Mouse (Mus musculus) myocyte (in vitro differentiated cells): ENCODE measurements at regions not wholly inside any gene's neighbourhood (a gene's known extent, or its start where the extent isn't known, plus 50 kb on each side); places are given as distances from the start of the nearest gene placed in this dataset.

Source experiments
- H3K27me3 ChIP-seq: one replicate; pipeline ENCODE4 v1.6.1; 2011; ENCODE audit not compliant: control insufficient read depth, insufficient read depth, insufficient read length
- H3K36me3 ChIP-seq: one replicate; pipeline ENCODE4 v1.6.1; 2011; ENCODE audit not compliant: control insufficient read depth, insufficient read depth
- H3K4me2 ChIP-seq: one replicate; pipeline ENCODE4 v1.6.1; 2011; ENCODE audit warnings: low read depth, control low read depth
- H3K4me3 ChIP-seq: one replicate; pipeline ENCODE4 v1.5.1; 2011; ENCODE audit warnings: mild to moderate bottlenecking, control low read depth, moderate library complexity
- H3K79me2 ChIP-seq: one replicate; pipeline ENCODE4 v1.6.1; 2011; ENCODE audit not compliant: control insufficient read depth, insufficient read depth
- H3ac ChIP-seq: one replicate; pipeline ENCODE4 v1.6.1; 2011; ENCODE audit not compliant: control insufficient read depth, insufficient read length
- CEBPB ChIP-seq: IDR thresholded peaks from 2 replicates; pipeline ENCODE4 v1.6.1; 2011; ENCODE audit warnings: mild to moderate bottlenecking, moderate library complexity; ENCODE audit not compliant: poor library complexity, insufficient read depth, severe bottlenecking
- E2F4 ChIP-seq: IDR thresholded peaks from one replicate; pipeline ENCODE4 v1.6.1; 2011; ENCODE audit warnings: mild to moderate bottlenecking, control low read depth, moderate library complexity; ENCODE audit not compliant: insufficient read depth
- MAX ChIP-seq: IDR thresholded peaks from one replicate; pipeline ENCODE4 v1.6.1; 2011; ENCODE audit warnings: low read depth, mild to moderate bottlenecking, control low read depth
- MYOD1 ChIP-seq, 3 experiments: IDR thresholded peaks; one replicate each; pipeline ENCODE4 v1.6.1; 2011; ENCODE audit warnings: control low read depth in 2 of 3, low read depth in 2 of 3, mild to moderate bottlenecking in 2 of 3, moderate library complexity in 1 of 3; ENCODE audit not compliant: insufficient read length in 2 of 3, control insufficient read depth in 1 of 3
- MYOG ChIP-seq, 3 experiments: IDR thresholded peaks; one replicate each; pipeline ENCODE4 v1.6.1; 2011; ENCODE audit warnings: control low read depth in 2 of 3, low read depth in 2 of 3, mild to moderate bottlenecking in 2 of 3; ENCODE audit not compliant: insufficient read length in 2 of 3, control insufficient read depth in 1 of 3, insufficient read depth in 1 of 3
- POLR2A ChIP-seq: IDR thresholded peaks from one replicate; pipeline ENCODE4 v1.6.1; 2011; ENCODE audit warnings: low read depth, mild to moderate bottlenecking, control low read depth, moderate library complexity; ENCODE audit not compliant: insufficient read length
- POLR2AphosphoS2 ChIP-seq: IDR thresholded peaks from one replicate; pipeline ENCODE4 v1.6.1; 2011; ENCODE audit warnings: low read depth, control low read depth; ENCODE audit not compliant: insufficient read length
- REST ChIP-seq: IDR thresholded peaks from one replicate; pipeline ENCODE4 v1.6.1; 2011; ENCODE audit warnings: mild to moderate bottlenecking, control low read depth, moderate library complexity; ENCODE audit not compliant: insufficient read depth, insufficient read length
- SRF ChIP-seq: IDR thresholded peaks from one replicate; pipeline ENCODE4 v1.6.1; 2011; ENCODE audit warnings: low read depth; ENCODE audit not compliant: control insufficient read depth, insufficient read length
- TCF12 ChIP-seq: IDR thresholded peaks from one replicate; pipeline ENCODE4 v1.6.1; 2011; ENCODE audit warnings: mild to moderate bottlenecking, control low read depth; ENCODE audit not compliant: poor library complexity, insufficient read depth, severe bottlenecking
- TCF3 ChIP-seq: IDR thresholded peaks from one replicate; pipeline ENCODE4 v1.6.1; 2011; ENCODE audit warnings: low read depth, control low read depth; ENCODE audit not compliant: insufficient read length
- USF1 ChIP-seq: IDR thresholded peaks from one replicate; pipeline ENCODE4 v1.6.1; 2011; ENCODE audit warnings: low read depth, mild to moderate bottlenecking, control low read depth, moderate library complexity

DNA sequence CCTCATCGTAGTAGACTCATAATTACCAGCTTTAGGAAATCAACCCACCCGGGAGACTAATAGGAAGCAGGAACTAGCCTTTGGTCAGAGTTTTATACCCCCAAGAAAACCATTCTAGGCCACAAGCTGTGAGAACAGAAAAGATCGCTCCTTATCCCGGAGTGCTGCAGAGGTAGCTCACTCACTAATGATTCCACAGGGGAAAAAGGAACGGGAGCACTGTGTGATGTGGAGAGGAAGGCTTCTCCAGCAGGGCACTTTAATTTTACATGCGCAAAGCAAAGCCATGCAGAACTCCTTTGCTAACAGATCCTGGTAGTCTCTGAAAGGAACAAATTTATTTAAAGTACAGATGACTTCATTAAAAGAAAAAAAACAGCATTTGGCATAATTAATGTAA, 1807.5 kb upstream of the Adam24 start:
- no peak for TF ChIP-seq E2F4
- TF ChIP-seq SRF = no peak
- no peak for TF ChIP-seq MYOD1 (IDR thresholded peaks at IDR 0.05; ENCODE audit: control insufficient read depth in 1 of 3, insufficient read length in 2 of 3, low read depth in 2 of 3)
- TF ChIP-seq REST = no peak
- no peak for TF ChIP-seq CEBPB
- no peak for TF ChIP-seq USF1
- no peak for TF ChIP-seq POLR2AphosphoS2
- no peak for TF ChIP-seq MAX
- TF ChIP-seq MYOG (IDR thresholded peaks at IDR 0.05; ENCODE audit: control insufficient read depth in 1 of 3, insufficient read depth in 1 of 3, insufficient read length in 2 of 3, low read depth in 2 of 3) = no peak
- no peak for TF ChIP-seq TCF3
- no peak for TF ChIP-seq TCF12
- TF ChIP-seq POLR2A = no peak
- H3ac ChIP-seq = no peak overlapping the region
- H3K4me2 ChIP-seq = no peak overlapping the region
- no peaks in the 10 kb centered on the region for H3K36me3 ChIP-seq
- H3K79me2 ChIP-seq = no peaks in the 10 kb centered on the region
- no peaks in the 10 kb centered on the region for H3K27me3 ChIP-seq
- H3K4me3 ChIP-seq = no peak overlapping the region
